Mouse (Mus musculus) ES-Bruce4 (cell line): Measurements from ENCODE around the gene Fosb.

Source experiments
- CTCF ChIP-seq: IDR thresholded peaks from one replicate; pipeline ENCODE4 v1.8.1; 2011; ENCODE audit warnings: low read depth, low read length
- EP300 ChIP-seq: IDR thresholded peaks from 2 replicates; pipeline ENCODE4 v1.6.1; 2011; ENCODE audit warnings: low read depth, low read length; ENCODE audit not compliant: insufficient read depth
- POLR2A ChIP-seq: IDR thresholded peaks from one replicate; pipeline ENCODE4 v1.8.1; 2011; ENCODE audit warnings: low read length; ENCODE audit not compliant: insufficient read depth

- TF ChIP-seq EP300 (no peak), CTCF (no peak), POLR2A (peak; percentile 22)
Observed at GRCm38 (mm10) chr7:19359299-19359891, 49.5 kb upstream of the Fosb start, which contains the start of the genes Cd3eap and Ppp1r13l.
